Comparison of ENCODE assay signal across 22 mouse cellular contexts in genomic region chr13:99094221-99094620, GRCm38 (mm10).
DNase-seq lines count a peak whose midpoint lies in the region; ATAC-seq and TF ChIP-seq lines count a peak whose summit lies in the region.
"Had no signal": no experiment of that assay in that cellular context is flagged by ENCODE, and none has a peak within 500 bp of the region (broad histone marks: within the 10 kb centered on the region; RNA-seq: fewer than 3 reads in every experiment).

No protein-coding gene starts in this region.

- no peak overlapping the region for H3K4me3 ChIP-seq in kidney, adult 2 months (ENCODE audit: insufficient read depth, low read depth, low read length)
- no peak overlapping the region for H3K4me3 ChIP-seq in neural tube, embryonic 13.5 days
- no peak overlapping the region for H3K4me3 ChIP-seq in neural tube, embryonic 15.5 days (replicated peaks)
- no peak overlapping the region for H3K4me3 ChIP-seq in heart, embryonic 12.5 days
- H3K4me3 ChIP-seq: embryonic facial prominence, embryonic 15.5 days; erythroblast, embryonic 14.5 days; forebrain, embryonic 15.5 days; heart, embryonic 10.5 days; heart, embryonic 15.5 days had no signal

- peak; percentile 29 for DNase-seq in heart, adult 11 months
- no peak for DNase-seq in heart, postnatal 10 days
- peak; percentile 14 for DNase-seq in kidney, adult 2 months
- DNase-seq in kidney, postnatal 4 days, result no peak
- no peak for DNase-seq in neural tube, embryonic 10.5 days (ENCODE audit: extremely low spot score, low spot score)
- DNase-seq: adrenal gland, adult 8-10 months; adrenal gland, postnatal 36 days; cerebellum, adult 2 months; cerebellum, postnatal 14 days; embryo, embryonic 11 days; gastrocnemius, postnatal 36 days; heart, adult 18-20 months; heart, postnatal 36 days had no signal

- no peak for TF ChIP-seq POLR2A in kidney, adult 2 months (IDR thresholded peaks at IDR 0.05; ENCODE audit: low read depth, low read length)

- no peak for TF ChIP-seq CTCF in kidney, adult 2 months (conservative IDR thresholded peaks at IDR 0.05; ENCODE audit: insufficient read depth, insufficient read length, low read depth, low read length)

- no peak overlapping the region for H3K4me2 ChIP-seq in neural tube, embryonic 13.5 days
- no peak overlapping the region for H3K4me2 ChIP-seq in neural tube, embryonic 15.5 days
- H3K4me2 ChIP-seq in heart, embryonic 12.5 days, result no peak overlapping the region
- H3K4me2 ChIP-seq: embryonic facial prominence, embryonic 15.5 days; heart, embryonic 15.5 days had no signal

- H3K27me3 ChIP-seq in kidney, adult 2 months (replicated peaks; ENCODE audit: control insufficient read depth, insufficient read depth, low read length), result no peaks in the 10 kb centered on the region
- no peaks in the 10 kb centered on the region for H3K27me3 ChIP-seq in neural tube, embryonic 13.5 days
- H3K27me3 ChIP-seq in neural tube, embryonic 15.5 days (replicated peaks), result no peaks in the 10 kb centered on the region
- 0 out of 2 replicates have a peak, but pooled peaks cover 3% of the 10 kb centered on the region for H3K27me3 ChIP-seq in heart, embryonic 12.5 days (replicated peaks)
- H3K27me3 ChIP-seq: CH12.LX; embryonic facial prominence, embryonic 15.5 days; forebrain, embryonic 15.5 days had no signal

- H3K9ac ChIP-seq in neural tube, embryonic 13.5 days, result no peak overlapping the region
- no peak overlapping the region for H3K9ac ChIP-seq in neural tube, embryonic 15.5 days (replicated peaks)
- H3K9ac ChIP-seq in heart, embryonic 12.5 days, result no peak overlapping the region
- H3K9ac ChIP-seq: embryonic facial prominence, embryonic 15.5 days; forebrain, embryonic 15.5 days; heart, embryonic 15.5 days had no signal

- 62% methylated on average over 5 of the region's 5 CpGs for WGBS in kidney, adult 2 months
- 69% methylated on average over 5 of the region's 5 CpGs for WGBS in neural tube, embryonic 13.5 days
- 68% methylated on average over 5 of the region's 5 CpGs for WGBS in neural tube, embryonic 15.5 days
- WGBS in heart, embryonic 12.5 days, result 90% methylated on average over 5 of the region's 5 CpGs

- H3K9me3 ChIP-seq in neural tube, embryonic 13.5 days, result no peaks in the 10 kb centered on the region
- no peaks in the 10 kb centered on the region for H3K9me3 ChIP-seq in neural tube, embryonic 15.5 days (replicated peaks)
- H3K9me3 ChIP-seq in heart, embryonic 12.5 days (replicated peaks), result no peaks in the 10 kb centered on the region
- H3K9me3 ChIP-seq: embryonic facial prominence, embryonic 15.5 days; forebrain, embryonic 15.5 days; heart, embryonic 10.5 days; heart, embryonic 15.5 days had no signal

- intact Hi-C loops in heart, postnatal 10 days (cut with DNase I), result loop anchor here (5.0 kb wide), 2 partner anchors 37 to 167 kb away; partner anchors contain the start of gene Tnpo1

- no peak for ATAC-seq in neural tube, embryonic 13.5 days (ENCODE audit: low read depth)
- no peak for ATAC-seq in neural tube, embryonic 15.5 days (ENCODE audit: low FRiP score)
- no peak for ATAC-seq in heart, embryonic 12.5 days (ENCODE audit: insufficient number of reproducible peaks, low FRiP score)

- peaks cover 12% of the 10 kb centered on the region; the same call in 1 of the 2 replicates for H3K4me1 ChIP-seq in kidney, adult 2 months (ENCODE audit: control insufficient read depth, insufficient read depth, low read length)
- peaks cover 29% of the 10 kb centered on the region for H3K4me1 ChIP-seq in neural tube, embryonic 13.5 days (replicated peaks)
- peaks cover 22% of the 10 kb centered on the region for H3K4me1 ChIP-seq in neural tube, embryonic 15.5 days
- H3K4me1 ChIP-seq in heart, embryonic 12.5 days (replicated peaks), result peaks cover 15% of the 10 kb centered on the region

- H3K36me3 ChIP-seq in kidney, adult 2 months (ENCODE audit: control insufficient read depth, insufficient read depth, low read length), result no peaks in the 10 kb centered on the region
- no peaks in the 10 kb centered on the region for H3K36me3 ChIP-seq in neural tube, embryonic 13.5 days
- H3K36me3 ChIP-seq in neural tube, embryonic 15.5 days, result no peaks in the 10 kb centered on the region
- H3K36me3 ChIP-seq in heart, embryonic 12.5 days, result no peaks in the 10 kb centered on the region
- H3K36me3 ChIP-seq: embryonic facial prominence, embryonic 15.5 days; forebrain, embryonic 15.5 days; heart, embryonic 10.5 days; heart, embryonic 15.5 days had no signal

- no peak overlapping the region for H3K27ac ChIP-seq in kidney, adult 2 months (ENCODE audit: insufficient read depth, low read depth, low read length)
- H3K27ac ChIP-seq in neural tube, embryonic 13.5 days (replicated peaks), result peak overlapping the region; percentile 81; the same call in 1 of the 2 replicates
- H3K27ac ChIP-seq in neural tube, embryonic 15.5 days (replicated peaks), result 0 out of 2 replicates have a peak overlapping the region, but pooled peaks have one; percentile 24
- H3K27ac ChIP-seq in heart, embryonic 12.5 days (ENCODE audit: poor library complexity, severe bottlenecking), result no peak overlapping the region
- H3K27ac ChIP-seq: embryonic facial prominence, embryonic 15.5 days; heart, embryonic 15.5 days had no signal

Comparison
In these comparisons a context has a peak if more than half of its experiments do, and no peak if none do; other contexts are left out.
1. DNase-seq: peak in heart, adult 11 months (single experiment) and kidney, adult 2 months (single experiment); none in heart, postnatal 10 days (0 of 2), kidney, postnatal 4 days (0 of 2) and neural tube, embryonic 10.5 days (single experiment).
2. H3K27ac ChIP-seq: peak in neural tube, embryonic 13.5 days (single experiment) and neural tube, embryonic 15.5 days (single experiment); none in kidney, adult 2 months (single experiment) and heart, embryonic 12.5 days (single experiment).